Mouse (Mus musculus): ENCODE data around the gene Gatd1. TPM values are rescaled to one million over a fixed set of nuclear protein-coding genes. Genes with fewer than 3 reads are reported as not detected.

Gene Gatd1
- polyA plus RNA-seq, 1 experiment from 2014 or later: 37.4 TPM

DNA sequence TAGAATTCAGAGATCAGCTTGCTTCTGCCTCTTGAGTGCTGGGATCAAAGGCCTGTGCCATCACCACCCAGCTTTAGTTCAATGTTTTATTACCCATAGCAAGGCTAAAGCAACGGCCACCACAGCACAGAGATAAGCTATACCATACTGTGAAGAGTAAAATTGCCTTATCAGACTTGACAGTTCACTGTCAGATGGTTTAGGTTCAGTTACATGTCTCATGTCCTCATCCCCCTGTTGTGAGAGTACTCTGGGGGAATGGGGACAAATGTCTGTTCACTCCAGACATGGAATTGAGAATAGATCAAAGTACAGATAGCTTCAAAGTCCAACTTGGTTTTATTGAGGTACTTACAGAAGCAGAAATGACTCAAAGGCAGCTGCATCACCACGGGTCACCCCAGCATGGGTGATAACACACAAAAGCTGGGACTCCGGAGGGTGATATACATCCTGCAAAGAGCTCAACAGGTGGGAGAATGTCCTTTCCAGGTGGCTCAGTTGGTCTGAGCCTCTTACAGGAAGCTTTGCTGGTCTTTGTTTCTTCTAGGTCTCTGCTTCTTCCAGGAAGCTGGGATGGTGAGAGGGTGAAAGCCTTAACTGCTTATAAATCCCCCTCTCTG lies 25.3 kb downstream of the Gatd1 start:
- no peak overlapping the region for H3K27ac ChIP-seq
- no peaks in the 10 kb centered on the region for H3K36me3 ChIP-seq
- H3K27me3 ChIP-seq (ENCODE audit: insufficient read depth, poor library complexity, severe bottlenecking): peaks cover 16% of the 10 kb centered on the region; the same call in 1 of the 2 replicates
- no peak overlapping the region for H3K4me3 ChIP-seq
- H3K9me3 ChIP-seq: no peaks in the 10 kb centered on the region
- H3K4me1 ChIP-seq: peaks cover 15% of the 10 kb centered on the region
- no peak for DNase-seq (ENCODE audit: low spot score)
- WGBS: 53% methylated on average over 3 of the region's 3 CpGs

DNA sequence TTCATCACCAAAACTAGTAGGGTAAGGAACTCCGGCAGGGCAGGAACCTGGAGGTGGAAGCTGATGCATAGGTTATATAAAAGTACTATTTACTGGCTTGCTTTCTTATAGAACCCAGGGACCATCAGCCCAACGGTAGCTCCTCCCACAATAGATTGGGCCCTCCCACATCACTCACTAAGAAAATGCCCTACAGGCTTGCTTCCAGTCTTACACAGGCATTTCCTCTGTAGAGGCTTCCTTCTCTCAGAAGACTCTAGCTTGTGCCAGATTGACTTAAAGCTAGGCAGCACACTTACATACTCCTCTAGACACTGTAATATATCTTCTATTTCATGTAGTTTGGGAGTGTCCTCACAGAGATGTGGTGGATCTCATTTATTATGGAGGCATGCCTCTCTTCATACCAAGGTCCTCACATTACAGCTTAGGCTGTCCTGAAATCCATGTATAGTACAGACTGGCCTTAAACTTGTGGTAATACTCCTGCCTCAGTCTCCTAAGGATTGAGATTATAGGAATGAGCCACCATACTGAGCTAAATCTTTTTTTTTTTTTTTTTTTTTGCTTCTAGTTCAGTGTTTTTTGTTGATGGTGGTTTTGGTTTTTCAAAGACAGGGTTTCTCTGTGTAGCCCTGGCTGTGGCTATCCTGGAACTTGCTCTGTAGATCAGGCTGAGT lies 26.0 kb downstream of the Gatd1 start:
- WGBS: 59% methylated on average over 2 of the region's 2 CpGs
- DNase-seq (ENCODE audit: low spot score): no peak
- no peaks in the 10 kb centered on the region for H3K9me3 ChIP-seq
- peaks cover 12% of the 10 kb centered on the region for H3K4me1 ChIP-seq
- H3K36me3 ChIP-seq: no peaks in the 10 kb centered on the region
- H3K4me3 ChIP-seq: no peak overlapping the region
- peaks cover 18% of the 10 kb centered on the region; the same call in 1 of the 2 replicates for H3K27me3 ChIP-seq (ENCODE audit: insufficient read depth, poor library complexity, severe bottlenecking)
- no peak overlapping the region for H3K27ac ChIP-seq

GRCm38 (mm10) chr7:141381068-141381835 lies 32.7 kb downstream of the Gatd1 start:
- no peaks in the 10 kb centered on the region for H3K9me3 ChIP-seq
- 0 out of 2 replicates have a peak, but pooled peaks cover 4% of the 10 kb centered on the region for H3K4me1 ChIP-seq

DNA sequence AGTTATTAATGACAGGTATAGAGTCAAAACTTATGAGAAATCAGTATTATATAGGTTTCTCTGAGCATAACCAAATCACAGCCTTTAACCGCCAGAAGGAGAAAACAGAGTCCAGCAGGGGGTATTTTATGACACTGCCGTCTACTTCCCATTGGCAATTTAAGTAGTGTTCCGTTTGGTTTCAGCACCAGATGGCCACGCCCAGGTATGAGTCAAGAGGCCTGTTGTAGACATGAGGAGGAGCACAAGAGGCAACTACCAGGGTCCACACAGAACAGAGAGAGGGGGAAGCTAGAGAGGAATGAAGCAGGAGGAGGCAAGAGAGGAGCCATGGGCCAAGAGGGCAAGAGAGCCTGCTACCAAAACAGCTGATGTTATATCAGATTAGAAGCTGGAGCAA lies 34.4 kb downstream of the Gatd1 start:
- Histone ChIP-seq H3K4me3 (no peak overlapping the region), H3K27ac (no peak overlapping the region), H3K36me3 (no peaks in the 10 kb centered on the region), H3K27me3 (ENCODE audit: insufficient read depth, poor library complexity, severe bottlenecking) (0 out of 2 replicates have a peak, but pooled peaks cover 14% of the 10 kb centered on the region), H3K9me3 (no peaks in the 10 kb centered on the region), H3K4me1 (0 out of 2 replicates have a peak, but pooled peaks cover 4% of the 10 kb centered on the region)
- DNase-seq (ENCODE audit: low spot score): no peak
- 66% methylated on average over 4 of the region's 4 CpGs for WGBS

More at GRCm38 (mm10) chr7:141381068-141381835, 32.7 kb downstream of the Gatd1 start:
- no peak for DNase-seq (ENCODE audit: low spot score)
- Histone ChIP-seq H3K27me3 (ENCODE audit: insufficient read depth, poor library complexity, severe bottlenecking) (0 out of 2 replicates have a peak, but pooled peaks cover 25% of the 10 kb centered on the region), H3K27ac (no peak overlapping the region), H3K4me3 (no peak overlapping the region), H3K36me3 (no peaks in the 10 kb centered on the region)
- 76% methylated on average over 4 of the region's 4 CpGs for WGBS

- no peak overlapping the region for H3K4me3 ChIP-seq
- DNase-seq (ENCODE audit: low spot score): no peak
These were observed 39.5 kb downstream of the Gatd1 start for GRCm38 (mm10) chr7:141374399-141374798.

DNA sequence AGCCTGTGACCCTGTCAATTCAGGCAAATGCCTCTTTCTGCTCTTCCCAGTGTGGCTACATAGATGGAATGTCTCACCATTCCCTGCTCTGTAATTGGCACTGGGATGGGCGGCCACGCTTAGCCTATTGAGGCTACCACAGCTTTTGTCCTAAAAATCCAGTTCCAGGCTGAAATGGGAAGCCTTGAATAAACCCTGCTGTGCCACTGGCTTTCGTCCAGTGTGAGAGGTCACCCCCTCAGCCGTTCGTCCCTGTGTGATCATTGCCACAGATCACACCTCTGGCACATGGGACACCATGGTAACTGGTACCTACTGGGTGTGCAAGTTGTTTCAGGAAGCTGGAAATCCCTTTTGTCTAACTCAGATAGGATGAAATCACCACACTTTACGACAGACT lies 40.3 kb downstream of the Gatd1 start:
- no peak for DNase-seq (ENCODE audit: low spot score)
- H3K27me3 ChIP-seq (ENCODE audit: insufficient read depth, poor library complexity, severe bottlenecking): no peaks in the 10 kb centered on the region
- no peak overlapping the region for H3K4me3 ChIP-seq
- no peaks in the 10 kb centered on the region for H3K36me3 ChIP-seq
- WGBS: 82% methylated on average over 6 of the region's 6 CpGs
- H3K27ac ChIP-seq: no peak overlapping the region
- H3K4me1 ChIP-seq: 0 out of 2 replicates have a peak, but pooled peaks cover 4% of the 10 kb centered on the region
- no peaks in the 10 kb centered on the region for H3K9me3 ChIP-seq

More at GRCm38 (mm10) chr7:141374399-141374798, 39.5 kb downstream of the Gatd1 start:
- Histone ChIP-seq H3K9me3 (no peaks in the 10 kb centered on the region), H3K27ac (no peak overlapping the region), H3K27me3 (ENCODE audit: insufficient read depth, poor library complexity, severe bottlenecking) (no peaks in the 10 kb centered on the region), H3K4me1 (0 out of 2 replicates have a peak, but pooled peaks cover 4% of the 10 kb centered on the region), H3K36me3 (no peaks in the 10 kb centered on the region)

- WGBS: 51% methylated on average over 6 of the region's 6 CpGs
- Histone ChIP-seq H3K9me3 (no peaks in the 10 kb centered on the region), H3K4me1 (0 out of 2 replicates have a peak, but pooled peaks cover 4% of the 10 kb centered on the region), H3K27ac (no peak overlapping the region), H3K36me3 (no peaks in the 10 kb centered on the region), H3K4me3 (no peak overlapping the region), H3K27me3 (ENCODE audit: insufficient read depth, poor library complexity, severe bottlenecking) (no peaks in the 10 kb centered on the region)
- no peak for DNase-seq (ENCODE audit: low spot score)
These were observed 41.9 kb downstream of the Gatd1 start for GRCm38 (mm10) chr7:141371942-141372595.

GRCm38 (mm10) chr7:141369918-141370317 lies 44.0 kb downstream of the Gatd1 start:
- no peak overlapping the region for H3K4me3 ChIP-seq
- no peak overlapping the region for H3K27ac ChIP-seq
- H3K36me3 ChIP-seq: no peaks in the 10 kb centered on the region
- H3K9me3 ChIP-seq: no peaks in the 10 kb centered on the region
- no peaks in the 10 kb centered on the region for H3K4me1 ChIP-seq
- DNase-seq (ENCODE audit: low spot score): no peak
- 68% methylated on average over 5 of the region's 5 CpGs for WGBS
- H3K27me3 ChIP-seq (ENCODE audit: insufficient read depth, poor library complexity, severe bottlenecking): peaks cover 4% of the 10 kb centered on the region; the same call in 1 of the 2 replicates

DNA sequence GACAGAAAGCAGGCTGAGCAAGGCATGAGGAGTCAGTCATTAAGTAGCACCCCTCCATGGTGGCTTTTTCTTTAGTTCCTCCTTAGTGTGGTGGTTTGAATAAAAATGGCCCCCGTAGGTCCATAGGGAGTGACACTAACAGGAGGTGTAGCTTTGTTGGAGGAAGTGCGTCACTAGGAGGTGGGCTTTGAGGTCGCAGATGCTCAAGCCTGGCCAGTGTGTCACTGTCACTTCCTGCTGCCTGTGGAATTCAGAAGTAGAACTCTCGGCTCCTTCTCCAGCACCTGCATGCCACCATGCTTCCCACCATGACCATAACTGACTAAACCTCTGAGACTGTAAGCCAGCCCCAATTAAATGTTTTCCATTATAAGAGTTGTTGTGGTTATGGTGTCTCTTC lies 46.6 kb downstream of the Gatd1 start:
- Histone ChIP-seq H3K36me3 (no peaks in the 10 kb centered on the region), H3K27ac (no peak overlapping the region), H3K4me1 (no peaks in the 10 kb centered on the region), H3K4me3 (no peak overlapping the region), H3K27me3 (ENCODE audit: insufficient read depth, poor library complexity, severe bottlenecking) (peaks cover 23% of the 10 kb centered on the region), H3K9me3 (no peaks in the 10 kb centered on the region)
- DNase-seq (ENCODE audit: low spot score): no peak
- 80% methylated on average over 4 of the region's 4 CpGs for whole genome bisulfite sequencing

DNA sequence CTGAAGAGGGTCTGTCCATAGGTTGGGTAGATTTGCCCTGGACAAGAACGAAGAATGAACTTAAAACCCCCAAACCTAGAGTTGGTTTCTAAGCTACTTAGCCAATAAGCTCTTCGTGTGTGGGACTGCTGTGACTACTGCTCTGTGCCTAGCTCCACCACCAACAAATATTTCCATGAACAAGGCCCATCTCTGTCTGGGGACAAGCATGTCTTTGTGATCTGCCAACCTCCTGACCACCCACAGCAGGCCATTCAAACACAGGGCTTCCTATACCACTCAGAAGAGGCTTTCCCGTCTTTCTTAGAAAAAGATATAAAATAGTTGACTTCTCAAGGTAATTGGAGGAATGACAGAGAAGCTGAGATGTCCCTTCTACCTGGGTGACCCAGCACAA lies 48.9 kb downstream of the Gatd1 start:
- Histone ChIP-seq H3K27me3 (ENCODE audit: insufficient read depth, poor library complexity, severe bottlenecking) (peaks cover 46% of the 10 kb centered on the region), H3K27ac (no peak overlapping the region), H3K4me3 (no peak overlapping the region), H3K36me3 (no peaks in the 10 kb centered on the region), H3K4me1 (peaks cover 4% of the 10 kb centered on the region), H3K9me3 (no peaks in the 10 kb centered on the region)
- WGBS: 67% methylated on average over 3 of the region's 3 CpGs
- DNase-seq (ENCODE audit: low spot score): no peak

DNA sequence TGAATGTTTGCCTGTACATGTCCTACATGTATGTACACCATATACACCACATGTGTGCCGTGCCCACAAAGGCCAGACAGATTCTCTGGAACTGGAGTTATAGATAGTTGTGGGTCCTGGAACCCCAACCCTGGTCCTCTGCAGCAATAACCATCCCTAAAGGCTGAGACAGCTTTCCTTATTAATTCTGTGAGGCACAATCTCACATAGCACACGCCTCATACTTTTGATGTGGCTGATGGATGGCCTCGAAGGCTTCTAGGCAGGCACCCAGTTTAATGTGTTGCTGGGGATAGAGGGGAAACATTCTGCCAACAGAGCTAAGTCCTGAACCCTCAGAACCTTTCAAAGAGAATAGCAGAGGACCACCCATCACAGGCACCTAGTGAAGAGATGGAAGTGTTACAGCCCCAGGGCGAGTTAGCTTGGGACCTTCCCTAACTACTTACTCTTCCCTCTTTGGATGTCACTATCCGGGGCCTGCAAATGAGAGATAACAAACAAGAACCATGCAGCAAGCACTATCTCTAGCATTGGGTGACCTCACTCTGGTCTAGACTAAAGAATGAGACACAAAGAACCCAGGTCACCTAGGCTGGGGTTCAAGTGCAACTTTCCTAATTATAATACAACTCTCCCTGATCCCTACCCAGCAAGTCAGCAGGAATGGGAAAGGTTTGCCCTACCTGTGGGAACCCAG lies 49.4 kb downstream of the Gatd1 start:
- Histone ChIP-seq H3K27ac (peak overlapping the region; percentile 57; the same call in 1 of the 2 replicates), H3K36me3 (no peaks in the 10 kb centered on the region), H3K4me3 (no peak overlapping the region), H3K9me3 (no peaks in the 10 kb centered on the region), H3K4me1 (peaks cover 4% of the 10 kb centered on the region), H3K27me3 (ENCODE audit: insufficient read depth, poor library complexity, severe bottlenecking) (peaks cover 52% of the 10 kb centered on the region)
- 63% methylated on average over 5 of the region's 5 CpGs for WGBS
- peak; percentile 84 for DNase-seq (ENCODE audit: low spot score)

- WGBS: 53% methylated on average over 2 of the region's 2 CpGs
- Histone ChIP-seq H3K36me3 (no peaks in the 10 kb centered on the region), H3K9me3 (no peaks in the 10 kb centered on the region), H3K27me3 (ENCODE audit: insufficient read depth, poor library complexity, severe bottlenecking) (peaks cover 58% of the 10 kb centered on the region), H3K4me3 (no peak overlapping the region), H3K27ac (peak overlapping the region; percentile 57; the same call in 1 of the 2 replicates), H3K4me1 (peaks cover 4% of the 10 kb centered on the region)
- no peak for DNase-seq (ENCODE audit: low spot score)
These were observed 50.2 kb downstream of the Gatd1 start for GRCm38 (mm10) chr7:141363752-141364125.

Data from heart, embryonic 10.5 days (tissue).